Mouse (Mus musculus) midbrain, embryonic 16.5 days (tissue): ENCODE data around the gene Rec8. TPM values are rescaled to one million over a fixed set of nuclear protein-coding genes. Genes with fewer than 3 reads are reported as not detected.

Experiments used
- ATAC-seq: fragments of 200-750 bp; cut with Nextera tagmentation; 2 replicates; pipeline ENCODE4 v1.8.0; 2017; ENCODE audit warnings: moderate TSS enrichment
- H3K27ac ChIP-seq: fragments of 300-500 bp; sonication (generic); 2 replicates; pipeline ENCODE4 v1.5.1; 2014; ENCODE audit warnings: mild to moderate bottlenecking, low read length, mixed read lengths
- H3K27me3 ChIP-seq: fragments of 300-500 bp; sonication (generic); 2 replicates; pipeline ENCODE4 v1.6.1; 2014; ENCODE audit warnings: low read depth, low read length, mixed read lengths; ENCODE audit not compliant: control insufficient read depth, insufficient read depth
- H3K36me3 ChIP-seq: fragments of 300-500 bp; sonication (generic); 2 replicates; pipeline ENCODE4 v1.6.1; 2014; ENCODE audit warnings: mild to moderate bottlenecking, low read length, moderate library complexity, mixed read lengths; ENCODE audit not compliant: control insufficient read depth, insufficient read depth
- H3K4me1 ChIP-seq: fragments of 300-500 bp; sonication (generic); 2 replicates; pipeline ENCODE4 v1.6.1; 2014; ENCODE audit warnings: mild to moderate bottlenecking, low read length, mixed read lengths; ENCODE audit not compliant: control insufficient read depth, insufficient read depth
- H3K4me2 ChIP-seq: fragments of 300-500 bp; sonication (generic); 2 replicates; pipeline ENCODE4 v1.6.1; 2014; ENCODE audit warnings: mild to moderate bottlenecking, low read length, mixed read lengths
- H3K4me3 ChIP-seq: fragments of 300-500 bp; sonication (generic); 2 replicates; pipeline ENCODE4 v1.5.1; 2014; ENCODE audit warnings: low read depth, mild to moderate bottlenecking, low read length, moderate library complexity, mixed read lengths
- H3K9ac ChIP-seq: fragments of 300-500 bp; sonication (generic); 2 replicates; pipeline ENCODE4 v1.6.1; 2014; ENCODE audit warnings: low read depth, low read length, mixed read lengths
- H3K9me3 ChIP-seq: fragments of 300-500 bp; sonication (generic); replicated peaks from 2 replicates; pipeline ENCODE4 v1.6.1; 2014; ENCODE audit warnings: mild to moderate bottlenecking, low read length, mixed read lengths; ENCODE audit not compliant: control insufficient read depth, poor library complexity, severe bottlenecking
- WGBS: fragments of 180-500 bp; shearing (Covaris S2); extraction: QIAGEN DNeasy Blood & Tissue Kit; methylation state at CpG from one replicate; pipeline ENCODE4 v1.1.7; 2014; 5-methylcytosine and 5-hydroxymethylcytosine counted together
- polyA plus RNA-seq: library from polyadenylated mRNA; unstranded; fragments of >200 nt; fragmentation: Nextera tagmentation; extraction: Ambion mirVana; gene quantifications from 2 replicates; pipeline ENCODE4 v1.2.1, GENCODE M21; 2015

Rec8 gene
- 8.0 and 8.4 TPM in 2 replicates for polyA plus RNA-seq

GRCm38 (mm10) chr14:55617822-55618221 is at the start of gene Rec8:
Rec8 (plus strand) TSS chr14:55618037.
- Histone ChIP-seq H3K4me3 (peak within 1 kb of the TSS; percentile 26), H3K4me2 (peak within 1 kb of the TSS; percentile 26; the same call in 1 of the 2 replicates), H3K36me3 (no peaks in the 10 kb centered on the region), H3K27me3 (no peaks in the 10 kb centered on the region), H3K27ac (no peak within 1 kb of the TSS), H3K4me1 (no peaks in the 10 kb centered on the region), H3K9me3 (no peaks in the 10 kb centered on the region), H3K9ac (no peak within 1 kb of the TSS)
- WGBS: 29% methylated on average over 21 of the region's 21 CpGs
- ATAC-seq: peak; percentile 79

- Histone ChIP-seq H3K27me3 (no peaks in the 10 kb centered on the region), H3K4me2 (no peak overlapping the region), H3K4me1 (no peaks in the 10 kb centered on the region), H3K9me3 (no peaks in the 10 kb centered on the region), H3K36me3 (peaks cover 21% of the 10 kb centered on the region; the same call in 1 of the 2 replicates), H3K9ac (no peak overlapping the region), H3K27ac (no peak overlapping the region), H3K4me3 (no peak overlapping the region)
- 93% methylated on average over 2 of the region's 2 CpGs for WGBS
- ATAC-seq: no peak
Observed at GRCm38 (mm10) chr14:55570588-55570987, 47.2 kb upstream of the Rec8 start.

- no peak overlapping the region for H3K4me2 ChIP-seq
- H3K27ac ChIP-seq: no peak overlapping the region
- H3K27me3 ChIP-seq: no peaks in the 10 kb centered on the region
- no peak overlapping the region for H3K9ac ChIP-seq
- no peak overlapping the region for H3K4me3 ChIP-seq
- no peak for ATAC-seq
- H3K9me3 ChIP-seq: no peaks in the 10 kb centered on the region
- H3K4me1 ChIP-seq: no peaks in the 10 kb centered on the region
- peaks cover 17% of the 10 kb centered on the region; the same call in 1 of the 2 replicates for H3K36me3 ChIP-seq
Observed at GRCm38 (mm10) chr14:55571760-55572159, 46.1 kb upstream of the Rec8 start.

- Histone ChIP-seq H3K36me3 (no peaks in the 10 kb centered on the region), H3K9me3 (no peaks in the 10 kb centered on the region), H3K4me2 (no peak within 1 kb of the TSS), H3K4me3 (no peak within 1 kb of the TSS), H3K27me3 (no peaks in the 10 kb centered on the region), H3K9ac (no peak within 1 kb of the TSS), H3K27ac (no peak within 1 kb of the TSS), H3K4me1 (peaks cover 9% of the 10 kb centered on the region)
- ATAC-seq: no peak
- WGBS: 87% methylated on average over 8 of the region's 8 CpGs
Observed at GRCm38 (mm10) chr14:55575302-55575701, 42.5 kb upstream of the Rec8 start, which contains the start of gene Fitm1. Fitm1 (plus strand) TSS chr14:55575617.

GRCm38 (mm10) chr14:55575711-55576110 is 42.1 kb upstream of the Rec8 start:
- Histone ChIP-seq H3K4me1 (peaks cover 9% of the 10 kb centered on the region), H3K4me3 (no peak overlapping the region), H3K27ac (no peak overlapping the region), H3K27me3 (no peaks in the 10 kb centered on the region), H3K9me3 (no peaks in the 10 kb centered on the region), H3K4me2 (no peak overlapping the region), H3K36me3 (no peaks in the 10 kb centered on the region), H3K9ac (no peak overlapping the region)
- 77% methylated on average over 13 of the region's 13 CpGs for WGBS
- ATAC-seq: no peak

- ATAC-seq: no peak
- H3K27ac ChIP-seq: no peak overlapping the region
- H3K4me2 ChIP-seq: no peak overlapping the region
- H3K36me3 ChIP-seq: no peaks in the 10 kb centered on the region
- H3K27me3 ChIP-seq: no peaks in the 10 kb centered on the region
- WGBS: 83% methylated on average over 16 of the region's 16 CpGs
- H3K9ac ChIP-seq: no peak overlapping the region
- no peaks in the 10 kb centered on the region for H3K9me3 ChIP-seq
- H3K4me1 ChIP-seq: peaks cover 9% of the 10 kb centered on the region
- H3K4me3 ChIP-seq: no peak overlapping the region
Observed at GRCm38 (mm10) chr14:55576376-55576775, 41.5 kb upstream of the Rec8 start.

GRCm38 (mm10) chr14:55577871-55578667 is 39.8 kb upstream of the Rec8 start, which contains the start of gene Psme1:
Psme1 (plus strand) TSS chr14:55578123.
- peak within 1 kb of the TSS; percentile 90 for H3K27ac ChIP-seq
- no peaks in the 10 kb centered on the region for H3K36me3 ChIP-seq
- peak within 1 kb of the TSS; percentile 73 for H3K9ac ChIP-seq
- H3K4me2 ChIP-seq: peak within 1 kb of the TSS; percentile 76
- H3K4me1 ChIP-seq: peaks cover 9% of the 10 kb centered on the region
- H3K4me3 ChIP-seq: peak within 1 kb of the TSS; percentile 49
- no peaks in the 10 kb centered on the region for H3K9me3 ChIP-seq
- ATAC-seq: peak; percentile 94
- H3K27me3 ChIP-seq: no peaks in the 10 kb centered on the region
- WGBS: 0% methylated on average over 32 of the region's 32 CpGs

- ATAC-seq: peak; percentile 44
- no peaks in the 10 kb centered on the region for H3K9me3 ChIP-seq
Observed at GRCm38 (mm10) chr14:55578668-55579269, 39.1 kb upstream of the Rec8 start.

More at GRCm38 (mm10) chr14:55578668-55579269, 39.1 kb upstream of the Rec8 start:
- Histone ChIP-seq H3K9ac (peak overlapping the region; percentile 73), H3K27me3 (no peaks in the 10 kb centered on the region), H3K4me3 (peak overlapping the region; percentile 49), H3K4me2 (peak overlapping the region; percentile 76), H3K36me3 (no peaks in the 10 kb centered on the region), H3K27ac (peak overlapping the region; percentile 90), H3K4me1 (peaks cover 11% of the 10 kb centered on the region)
- 32% methylated on average over 6 of the region's 6 CpGs for WGBS
